Mouse (Mus musculus): ENCODE measurements around the gene Bcor. TPM values are rescaled to one million over a fixed set of nuclear protein-coding genes. Genes with fewer than 3 reads are reported as not detected.

Bcor gene
- polyA plus RNA-seq, 1 experiment from 2014 or later: 4.0 TPM

DNA sequence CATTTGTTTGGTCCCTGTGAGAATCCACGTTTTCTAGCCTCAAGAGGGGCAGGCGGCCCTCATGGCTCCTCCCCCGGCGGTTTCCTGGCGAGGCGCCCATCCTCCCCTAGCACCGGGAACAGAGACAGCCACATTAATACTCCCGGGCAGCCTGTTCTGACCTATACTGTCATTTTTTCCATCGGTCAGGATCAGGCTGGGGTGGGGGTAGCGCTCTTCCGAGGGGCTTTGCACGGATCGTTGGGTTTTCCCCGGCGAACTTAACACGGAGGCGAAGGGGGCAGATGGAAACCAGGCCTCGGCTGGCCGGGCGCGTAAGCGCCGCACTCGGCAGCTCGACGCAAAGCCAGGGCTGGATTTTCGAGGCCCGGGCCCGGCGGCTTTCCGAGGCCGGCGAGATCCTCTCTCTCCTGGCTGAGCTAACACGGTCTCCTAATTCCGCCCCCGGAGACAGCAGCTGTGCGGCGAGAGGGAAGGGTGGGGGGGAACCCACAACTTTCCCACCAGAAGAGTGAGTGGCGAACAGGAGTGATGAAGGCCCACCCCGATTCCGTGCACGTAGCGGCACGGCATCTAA, 1.8 kb downstream of the Bcor start:
- H3K27ac ChIP-seq (ENCODE audit: low read depth): peak overlapping the region; percentile 71
- 0 out of 2 replicates have a peak, but pooled peaks cover 2% of the 10 kb centered on the region for H3K4me1 ChIP-seq (ENCODE audit: insufficient read depth)
- TF ChIP-seq EP300 (IDR thresholded peaks at IDR 0.05; ENCODE audit: low read depth) (no peak), CTCF (IDR thresholded peaks at IDR 0.05; ENCODE audit: low read depth) (no peak)
- H3K9me3 ChIP-seq (ENCODE audit: low read length): no peaks in the 10 kb centered on the region
- WGBS (ENCODE audit: insufficient replicate concordance): 3% methylated on average over 38 of the region's 44 CpGs
- H3K4me3 ChIP-seq (ENCODE audit: low read depth, low read length): peak overlapping the region; percentile 44
- DNase-seq (peak; percentile 66), ATAC-seq (peak; percentile 52)
- peak overlapping the region; percentile 72 for H3K4me2 ChIP-seq (ENCODE audit: low read depth, low read length)
- H3K9ac ChIP-seq (replicated peaks): peak overlapping the region; percentile 44
- peaks cover 54% of the 10 kb centered on the region for H3K27me3 ChIP-seq (ENCODE audit: insufficient read depth, low read length)
- H3K36me3 ChIP-seq (replicated peaks; ENCODE audit: insufficient read depth, low read length): no peaks in the 10 kb centered on the region

- WGBS (ENCODE audit: insufficient replicate concordance): 10% methylated on average over 22 of the region's 25 CpGs
- Histone ChIP-seq H3K9ac (replicated peaks) (no peak overlapping the region), H3K4me2 (ENCODE audit: low read depth, low read length) (peak overlapping the region; percentile 72), H3K9me3 (ENCODE audit: low read length) (no peaks in the 10 kb centered on the region), H3K4me3 (ENCODE audit: low read depth, low read length) (no peak overlapping the region), H3K27ac (ENCODE audit: low read depth) (no peak overlapping the region), H3K36me3 (replicated peaks; ENCODE audit: insufficient read depth, low read length) (no peaks in the 10 kb centered on the region), H3K4me1 (ENCODE audit: insufficient read depth) (peaks cover 2% of the 10 kb centered on the region; the same call in 1 of the 2 replicates), H3K27me3 (ENCODE audit: insufficient read depth, low read length) (peaks cover 57% of the 10 kb centered on the region)
- ATAC-seq (no peak), DNase-seq (peak; percentile 26)
- no peak for TF ChIP-seq EP300 (IDR thresholded peaks at IDR 0.05; ENCODE audit: low read depth)
- 0 out of 2 replicates have a peak, but pooled peaks have one; percentile 7 for TF ChIP-seq CTCF (IDR thresholded peaks at IDR 0.05; ENCODE audit: low read depth)
Measured at GRCm38 (mm10) chrX:12157331-12157930, 2.7 kb downstream of the Bcor start.

DNA sequence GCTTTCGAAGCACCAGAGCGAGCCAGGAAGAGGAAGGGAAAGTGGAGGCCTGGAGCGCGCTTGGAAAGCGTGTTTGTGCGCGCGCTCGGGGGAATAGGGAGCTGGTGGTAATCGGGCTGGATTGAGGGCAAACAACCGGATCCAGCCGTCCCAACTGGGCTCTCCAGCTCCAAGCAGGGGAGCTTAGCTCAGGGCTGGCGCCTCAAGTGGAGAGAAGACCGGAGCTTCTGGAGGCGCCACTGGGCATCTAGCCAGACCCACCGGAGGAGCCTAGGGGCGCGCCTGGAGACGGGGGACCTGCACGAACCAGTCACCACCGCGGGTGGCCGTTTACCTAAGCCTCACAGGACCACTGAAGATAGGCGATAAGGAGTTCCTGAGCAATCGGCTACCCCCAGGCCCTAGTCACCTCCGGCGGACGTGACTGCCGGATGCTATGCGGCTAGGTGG, 4.3 kb downstream of the Bcor start:
- TF ChIP-seq CTCF (IDR thresholded peaks at IDR 0.05; ENCODE audit: low read depth): 0 out of 2 replicates have a peak, but pooled peaks have one; percentile 21
- TF ChIP-seq EP300 (IDR thresholded peaks at IDR 0.05; ENCODE audit: low read depth): no peak
- 9% methylated on average over 24 of the region's 30 CpGs for WGBS (ENCODE audit: insufficient replicate concordance)
- peak; percentile 44 for DNase-seq

GRCm38 (mm10) chrX:12155068-12155840, 4.9 kb downstream of the Bcor start:
- DNase-seq: no peak
- ATAC-seq: no peak
- peak overlapping the region; percentile 34; the same call in 1 of the 2 replicates for H3K9ac ChIP-seq (replicated peaks)
- no peaks in the 10 kb centered on the region for H3K36me3 ChIP-seq (replicated peaks; ENCODE audit: insufficient read depth, low read length)
- peaks cover 67% of the 10 kb centered on the region for H3K27me3 ChIP-seq (ENCODE audit: insufficient read depth, low read length)
- H3K4me2 ChIP-seq (ENCODE audit: low read depth, low read length): peak overlapping the region; percentile 61
- H3K27ac ChIP-seq (ENCODE audit: low read depth): no peak overlapping the region
- peak overlapping the region; percentile 26 for H3K4me3 ChIP-seq (ENCODE audit: low read depth, low read length)
- H3K4me1 ChIP-seq (ENCODE audit: insufficient read depth): peaks cover 9% of the 10 kb centered on the region
- no peaks in the 10 kb centered on the region for H3K9me3 ChIP-seq (ENCODE audit: low read length)
- no peak for TF ChIP-seq EP300 (IDR thresholded peaks at IDR 0.05; ENCODE audit: low read depth)
- no peak for TF ChIP-seq CTCF (IDR thresholded peaks at IDR 0.05; ENCODE audit: low read depth)
- WGBS (ENCODE audit: insufficient replicate concordance): 19% methylated on average over 29 of the region's 30 CpGs

More for the DNA sequence above, 4.3 kb downstream of the Bcor start:
- H3K27ac ChIP-seq (ENCODE audit: low read depth): no peak overlapping the region
- ATAC-seq: 0 out of 2 replicates have a peak, but pooled peaks have one; percentile 3
- no peaks in the 10 kb centered on the region for H3K9me3 ChIP-seq (ENCODE audit: low read length)
- peak overlapping the region; percentile 61 for H3K4me2 ChIP-seq (ENCODE audit: low read depth, low read length)
- peak overlapping the region; percentile 34; the same call in 1 of the 2 replicates for H3K9ac ChIP-seq (replicated peaks)
- peak overlapping the region; percentile 26 for H3K4me3 ChIP-seq (ENCODE audit: low read depth, low read length)
- H3K27me3 ChIP-seq (ENCODE audit: insufficient read depth, low read length): peaks cover 65% of the 10 kb centered on the region
- H3K36me3 ChIP-seq (replicated peaks; ENCODE audit: insufficient read depth, low read length): no peaks in the 10 kb centered on the region
- peaks cover 11% of the 10 kb centered on the region for H3K4me1 ChIP-seq (ENCODE audit: insufficient read depth)

DNA sequence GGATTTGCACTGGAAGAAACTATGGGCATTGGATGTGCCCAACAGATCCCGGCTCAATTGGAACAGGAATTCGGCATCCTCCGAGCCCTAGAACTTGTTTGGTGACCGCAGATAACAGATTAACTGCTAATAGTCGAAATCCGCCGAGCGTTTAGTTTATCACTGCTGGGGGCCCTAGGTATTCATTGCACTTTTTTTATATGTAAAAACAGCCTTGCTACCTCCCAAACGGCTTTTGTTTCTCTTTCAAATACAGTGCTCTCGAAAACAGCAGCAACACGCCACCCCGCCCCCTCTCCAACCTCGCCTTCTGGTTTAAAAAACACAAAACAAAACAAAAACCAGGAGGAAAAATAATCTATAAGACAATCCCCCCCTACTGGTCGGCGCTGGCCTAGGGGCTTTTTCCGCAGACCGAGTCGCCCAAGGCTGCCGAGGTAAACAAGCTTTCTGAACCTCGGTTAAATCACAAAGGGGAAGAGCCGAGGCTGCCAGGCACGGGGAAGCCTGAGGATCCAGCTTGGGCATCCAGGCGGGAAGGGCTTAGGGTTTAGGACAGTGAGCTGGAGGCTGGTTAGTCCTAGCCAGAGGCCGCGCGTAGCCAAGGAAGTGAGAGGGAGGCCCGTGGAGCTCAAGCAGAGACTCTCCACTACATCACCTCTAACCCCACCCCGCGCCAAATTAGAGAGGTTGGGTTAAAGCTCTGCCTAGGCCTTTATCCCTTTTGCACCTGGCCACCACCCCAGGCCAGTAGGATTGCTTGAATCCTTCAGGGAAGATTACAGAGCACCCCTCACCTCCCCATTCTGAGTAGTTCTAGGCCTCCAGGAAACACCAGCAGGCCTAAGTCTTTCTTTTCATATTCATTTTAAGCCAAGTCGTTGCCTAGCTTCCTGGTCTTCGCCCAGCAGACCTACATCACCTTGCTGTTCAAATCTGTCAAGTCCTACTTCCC, 6.7 kb downstream of the Bcor start:
- Histone ChIP-seq H3K4me2 (ENCODE audit: low read depth, low read length) (peak overlapping the region; percentile 66), H3K9ac (replicated peaks) (no peak overlapping the region), H3K27ac (ENCODE audit: low read depth) (no peak overlapping the region), H3K9me3 (ENCODE audit: low read length) (no peaks in the 10 kb centered on the region), H3K4me1 (ENCODE audit: insufficient read depth) (peaks cover 9% of the 10 kb centered on the region), H3K36me3 (replicated peaks; ENCODE audit: insufficient read depth, low read length) (no peaks in the 10 kb centered on the region), H3K27me3 (ENCODE audit: insufficient read depth, low read length) (peaks cover 56% of the 10 kb centered on the region), H3K4me3 (ENCODE audit: low read depth, low read length) (no peak overlapping the region)
- peak; percentile 22; the same call in 1 of the 2 replicates for TF ChIP-seq CTCF (IDR thresholded peaks at IDR 0.05; ENCODE audit: low read depth)
- no peak for TF ChIP-seq EP300 (IDR thresholded peaks at IDR 0.05; ENCODE audit: low read depth)
- DNase-seq: peak; percentile 34
- ATAC-seq: no peak
- 18% methylated on average over 31 of the region's 31 CpGs for WGBS (ENCODE audit: insufficient replicate concordance)

Data from liver, postnatal 0 days (tissue).